Mouse (Mus musculus) thymus, postnatal 0 days (tissue): Measurements from ENCODE around the gene Cflar. TPM values are rescaled to one million over a fixed set of nuclear protein-coding genes. Genes with fewer than 3 reads are reported as not detected.

Experiments
- DNase-seq: peaks from one replicate; pipeline ENCODE4 v3.0.0-alpha.2; 2015; ENCODE audit warnings: low spot score
- polyA plus RNA-seq: library from polyadenylated mRNA; unstranded; fragments of >200 nt; fragmentation: Nextera tagmentation; extraction: Ambion mirVana; gene quantifications from 2 replicates; pipeline ENCODE4 v1.2.1, GENCODE M21; 2015

Cflar gene
- polyA plus RNA-seq, 1 experiment from 2014 or later, result 118 TPM

GRCm38 (mm10) chr1:58712076-58713061, 1.1 kb downstream of the Cflar start:
- peak; percentile 80 for DNase-seq

DNA sequence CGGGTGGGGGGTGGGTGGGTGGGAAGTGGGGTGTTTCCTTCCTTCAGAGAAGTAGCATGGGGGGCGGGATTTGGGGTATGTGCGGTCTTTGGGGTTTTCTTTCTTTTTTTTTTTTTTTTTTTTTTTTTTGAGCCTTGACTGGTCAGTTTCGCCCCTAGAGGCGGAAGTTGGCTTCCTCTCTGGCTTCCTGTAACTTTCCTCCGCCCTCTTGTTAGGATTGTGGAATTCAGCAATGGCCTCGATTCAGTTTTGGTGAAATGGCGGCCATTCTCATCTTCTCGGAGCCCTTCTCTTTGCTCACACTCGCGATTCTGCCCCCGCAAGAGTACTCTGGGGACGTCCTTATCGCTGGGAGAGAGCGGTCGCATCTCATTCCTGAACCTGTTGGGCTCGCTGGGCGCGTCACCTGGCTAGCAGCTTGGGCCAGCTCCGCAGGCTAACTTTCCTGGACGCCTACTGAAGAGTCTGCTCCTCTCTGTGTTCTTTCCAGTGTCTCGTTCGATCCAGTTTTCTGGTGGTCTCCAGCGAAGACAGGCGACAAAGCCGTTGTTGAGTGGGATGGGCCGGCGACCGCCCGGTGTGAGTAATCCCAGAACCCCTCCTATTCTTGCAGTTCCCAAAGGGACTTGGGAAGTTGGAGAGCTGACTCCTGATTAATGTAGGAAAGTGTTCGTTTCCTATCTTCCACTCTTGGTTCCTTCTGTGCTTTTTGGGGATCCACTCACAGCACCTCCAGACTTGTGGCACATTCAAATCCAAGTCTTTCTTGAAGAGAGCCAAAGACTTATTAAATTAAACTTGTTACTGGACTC, 2.0 kb downstream of the Cflar start:
- peak; percentile 7 for DNase-seq

DNA sequence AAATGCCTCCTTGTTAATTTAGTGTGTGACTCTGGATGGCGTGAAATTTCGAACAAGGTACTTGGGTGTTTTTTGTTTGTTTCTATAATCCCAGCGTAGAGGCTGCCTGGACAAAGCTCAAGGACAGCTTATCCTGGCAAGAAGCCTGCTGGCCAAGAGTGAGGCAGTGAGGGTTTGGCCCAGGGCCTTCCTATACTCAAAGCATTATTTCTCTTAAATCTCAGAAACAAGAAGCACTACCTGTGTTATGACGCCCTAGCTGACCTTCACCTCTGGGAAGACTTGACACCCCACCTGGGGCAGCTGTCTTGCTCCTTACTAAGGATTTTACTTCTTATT, 2.6 kb downstream of the Cflar start:
- DNase-seq, result no peak

GRCm38 (mm10) chr1:58714361-58714760, 3.1 kb downstream of the Cflar start:
- no peak for DNase-seq

- peak; percentile 25 for DNase-seq
Measured at GRCm38 (mm10) chr1:58715536-58715935, 4.2 kb downstream of the Cflar start.

- peak; percentile 57 for DNase-seq
Measured at GRCm38 (mm10) chr1:58716162-58716882, 5.0 kb downstream of the Cflar start.

DNA sequence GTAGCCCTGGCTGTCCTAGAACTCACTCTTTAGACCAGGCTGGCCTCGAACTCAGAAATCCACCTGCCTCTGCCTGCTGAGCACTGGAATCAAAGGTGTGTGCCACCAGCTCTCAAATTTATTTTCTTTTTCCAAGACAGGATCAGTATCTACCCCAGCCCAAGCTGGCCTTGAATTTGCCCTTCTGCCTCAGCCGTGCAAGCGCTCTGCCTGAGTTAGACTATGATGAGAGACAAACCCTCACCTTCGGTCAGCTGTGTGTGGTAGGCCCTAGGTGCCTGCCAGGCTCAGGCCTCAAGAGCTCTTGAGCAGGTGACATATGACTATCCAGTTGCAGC, 5.5 kb downstream of the Cflar start:
- no peak for DNase-seq

DNA sequence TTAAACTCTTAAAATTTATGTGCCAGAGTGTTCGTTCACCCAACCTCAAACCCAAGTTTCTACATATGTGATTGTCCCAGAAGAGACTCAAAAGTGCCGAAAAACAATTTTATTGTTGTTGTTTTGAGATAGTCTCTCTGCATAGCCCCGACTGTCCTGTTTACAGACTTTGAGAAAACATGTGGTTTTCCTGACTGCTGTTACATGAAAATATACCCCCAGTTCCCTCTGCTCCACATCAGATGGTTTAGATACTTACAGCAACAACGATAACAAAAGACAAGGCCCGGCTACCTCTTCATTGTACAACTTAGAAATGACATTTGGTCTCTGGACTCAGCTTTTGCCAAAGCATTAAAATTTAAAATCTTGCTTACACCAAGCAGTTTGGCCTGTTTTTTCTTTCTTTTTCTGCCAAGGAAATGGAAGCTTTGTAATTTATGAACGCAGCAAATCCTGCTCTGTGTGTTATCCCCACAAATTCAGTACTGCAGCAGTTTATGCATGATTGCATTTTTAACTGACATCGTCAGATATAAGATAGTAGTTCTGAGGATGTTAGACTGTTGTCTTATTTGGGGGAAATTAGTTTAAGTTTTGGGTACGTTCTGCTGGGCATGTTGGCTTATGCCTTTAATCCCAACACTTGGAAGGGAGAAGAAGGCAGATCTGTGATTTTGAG, 6.4 kb downstream of the Cflar start:
- no peak for DNase-seq

DNA sequence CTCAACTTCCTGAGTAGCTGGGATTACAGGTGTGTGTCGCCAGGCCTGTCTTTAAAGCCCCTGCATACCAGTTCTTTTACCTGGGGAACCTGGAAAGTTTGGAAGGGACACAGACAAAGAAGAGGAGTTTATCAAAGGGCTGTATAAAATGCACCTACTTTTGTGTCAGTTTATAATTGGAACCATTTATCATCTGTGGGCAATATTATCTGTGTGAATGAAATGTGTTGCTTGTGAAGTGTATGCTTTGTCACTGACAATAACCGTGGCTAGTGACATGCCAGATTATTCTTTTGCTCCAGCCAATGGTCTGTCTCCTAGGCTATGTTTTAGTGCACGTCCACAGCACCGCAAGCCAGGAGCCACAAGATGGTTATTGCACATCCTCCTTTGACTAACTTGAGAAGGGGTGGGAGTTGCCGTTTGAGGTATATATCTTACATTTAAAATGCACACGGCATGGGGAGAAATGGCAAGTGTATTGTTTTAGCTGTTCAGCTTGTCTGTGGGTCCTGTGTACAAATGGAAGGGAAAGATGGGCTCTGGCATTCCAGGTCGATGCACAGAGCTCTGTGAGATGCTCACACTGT, 8.1 kb downstream of the Cflar start:
- peak; percentile 27 for DNase-seq

- no peak for DNase-seq
Measured at GRCm38 (mm10) chr1:58720090-58720489, 8.8 kb downstream of the Cflar start.

DNA sequence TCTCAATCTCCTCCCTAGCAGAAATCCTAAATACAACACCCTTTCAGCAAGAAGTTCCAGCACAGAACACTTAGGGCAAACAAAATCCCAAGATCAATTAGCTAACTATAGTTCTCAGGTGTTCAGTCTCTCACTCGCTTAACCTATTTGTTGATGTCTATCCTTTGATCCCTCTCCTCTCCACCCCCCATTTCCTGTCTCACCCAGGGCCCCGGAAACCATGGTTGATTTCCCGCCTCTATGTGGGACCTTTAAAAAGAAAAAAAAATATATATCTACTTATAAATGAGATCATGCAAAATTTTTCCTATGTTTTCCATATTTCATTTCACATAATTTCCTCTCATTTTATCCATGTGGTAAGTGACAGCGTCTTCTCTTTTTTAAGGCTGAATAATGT, 9.7 kb downstream of the Cflar start:
- DNase-seq, result peak; percentile 81

GRCm38 (mm10) chr1:58722115-58722938, 11.0 kb downstream of the Cflar start:
- no peak for DNase-seq

- no peak for DNase-seq
Measured at GRCm38 (mm10) chr1:58723062-58723808, 11.9 kb downstream of the Cflar start.

- no peak for DNase-seq
Measured at GRCm38 (mm10) chr1:58723809-58724405, 12.6 kb downstream of the Cflar start.

- no peak for DNase-seq
Measured at GRCm38 (mm10) chr1:58724533-58724932, 13.2 kb downstream of the Cflar start.

DNA sequence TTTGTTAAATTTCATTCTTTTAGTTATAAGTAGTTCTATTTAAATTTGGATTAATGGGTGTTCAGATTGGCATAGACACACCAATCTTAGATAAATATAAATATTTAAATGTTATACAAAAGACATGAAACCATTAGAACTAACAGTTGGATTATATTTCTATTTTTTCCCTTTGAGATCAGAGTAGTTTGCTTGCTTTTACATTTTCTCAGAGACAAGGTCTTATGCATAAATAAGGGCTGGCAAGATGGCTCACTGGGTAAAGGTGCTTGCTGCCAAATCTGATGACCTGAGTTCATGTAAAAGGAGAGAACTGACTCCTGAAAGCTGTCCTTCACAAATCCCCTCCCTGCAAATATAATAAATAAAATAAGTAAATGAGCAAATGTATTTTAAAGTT, 13.8 kb downstream of the Cflar start:
- no peak for DNase-seq

DNA sequence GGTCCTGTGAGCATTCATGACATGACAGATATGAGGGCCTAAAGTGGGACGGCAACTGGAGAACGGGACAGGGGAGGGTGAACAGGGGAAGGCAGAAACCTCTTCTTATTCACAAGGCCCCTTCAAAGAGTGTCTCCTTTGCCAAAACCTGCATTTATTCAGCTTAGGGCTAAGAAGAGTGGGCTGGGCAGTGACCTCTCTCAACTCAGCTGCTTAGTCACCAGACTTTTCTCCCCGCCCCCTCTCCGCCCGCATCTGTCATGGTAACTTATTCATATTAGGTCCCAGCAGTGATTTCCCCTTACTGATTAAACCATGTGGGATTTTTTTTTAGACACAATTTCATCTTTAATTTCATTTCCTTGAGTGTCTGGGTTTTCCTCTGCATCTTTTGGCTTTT, 14.5 kb downstream of the Cflar start:
- DNase-seq, result no peak

- DNase-seq, result no peak
Measured at GRCm38 (mm10) chr1:58727019-58727746, 15.9 kb downstream of the Cflar start.
